Mouse (Mus musculus) kidney, embryonic 14.5 days (tissue): ENCODE data around the gene Tbc1d22b. TPM values are rescaled to one million over a fixed set of nuclear protein-coding genes. Genes with fewer than 3 reads are reported as not detected.

Experiments
- ATAC-seq: fragments of 200-750 bp; cut with Nextera tagmentation; 2 replicates; pipeline ENCODE4 v1.8.0; 2017; ENCODE audit warnings: moderate number of reproducible peaks, mild to moderate bottlenecking, moderate TSS enrichment, moderate library complexity; ENCODE audit not compliant: low FRiP score, low TSS enrichment
- H3K27ac ChIP-seq: fragments of 300-500 bp; sonication (generic); 2 replicates; pipeline ENCODE4 v1.5.1; 2014; ENCODE audit warnings: low read depth, mild to moderate bottlenecking, low read length, moderate library complexity, mixed read lengths
- H3K27me3 ChIP-seq: fragments of 300-500 bp; sonication (generic); 2 replicates; pipeline ENCODE4 v1.6.1; 2014; ENCODE audit warnings: mild to moderate bottlenecking, low read length; ENCODE audit not compliant: control insufficient read depth, insufficient read depth
- H3K36me3 ChIP-seq: fragments of 300-500 bp; sonication (generic); 2 replicates; pipeline ENCODE4 v1.6.1; 2014; ENCODE audit warnings: low read length, mixed read lengths; ENCODE audit not compliant: control insufficient read depth, insufficient read depth
- H3K4me1 ChIP-seq: fragments of 300-500 bp; sonication (generic); 2 replicates; pipeline ENCODE4 v1.6.1; 2014; ENCODE audit warnings: low read length, mixed read lengths; ENCODE audit not compliant: control insufficient read depth, insufficient read depth
- H3K4me2 ChIP-seq: fragments of 300-500 bp; sonication (generic); replicated peaks from 2 replicates; pipeline ENCODE4 v1.6.1; 2014; ENCODE audit warnings: low read depth, mild to moderate bottlenecking, low read length
- H3K4me3 ChIP-seq: fragments of 300-500 bp; sonication (generic); 2 replicates; pipeline ENCODE4 v1.5.1; 2014; ENCODE audit warnings: mild to moderate bottlenecking, low read length
- H3K9ac ChIP-seq: fragments of 300-500 bp; sonication (generic); 2 replicates; pipeline ENCODE4 v1.6.1; 2014; ENCODE audit warnings: low read depth, mild to moderate bottlenecking, low read length, moderate library complexity
- H3K9me3 ChIP-seq: fragments of 300-500 bp; sonication (generic); 2 replicates; pipeline ENCODE4 v1.6.1; 2016; ENCODE audit warnings: low read length; ENCODE audit not compliant: control insufficient read depth
- WGBS: fragments of 180-500 bp; shearing (Covaris S2); extraction: QIAGEN DNeasy Blood & Tissue Kit; methylation state at CpG from one replicate; pipeline ENCODE4 v1.1.7; 2014; 5-methylcytosine and 5-hydroxymethylcytosine counted together
- polyA plus RNA-seq: library from polyadenylated mRNA; unstranded; fragments of >200 nt; fragmentation: Nextera tagmentation; extraction: Ambion mirVana; gene quantifications from 2 replicates; pipeline ENCODE4 v1.2.1, GENCODE M21; 2014

Tbc1d22b gene
- polyA plus RNA-seq: 11.5 and 18.5 TPM in 2 replicates

- 1% methylated on average over 39 of the region's 44 CpGs for WGBS
Measured at GRCm38 (mm10) chr17:29549543-29550428, at the start of gene Tbc1d22b, which contains the start of gene Gm17657. Gene Tbc1d22b (plus strand): TSS chr17:29549785. Gene Gm17657 (minus strand): TSS chr17:29549638.

DNA sequence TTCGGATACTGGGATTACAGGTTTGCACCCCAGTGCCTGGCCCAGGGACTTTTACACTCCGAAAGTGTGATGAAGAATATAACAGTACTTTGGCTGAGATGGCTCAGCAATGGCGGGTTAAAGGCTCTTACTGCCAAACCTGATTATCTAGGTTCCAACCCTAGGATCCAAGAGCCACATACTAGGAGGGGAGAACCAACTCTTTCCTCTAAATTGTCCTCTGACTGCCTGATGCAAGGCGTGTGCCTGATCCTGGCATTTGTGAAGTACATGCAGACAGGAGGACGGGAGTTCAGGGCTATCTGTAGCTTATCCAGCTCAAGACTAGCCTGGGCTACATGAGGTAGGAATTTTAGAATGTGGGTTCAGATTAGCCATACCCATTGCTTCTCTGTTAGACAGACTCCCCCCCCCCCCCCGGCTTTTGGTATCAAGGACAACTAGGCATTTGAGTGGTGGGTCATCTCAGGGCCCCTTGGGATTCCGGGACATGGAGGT lies 49.3 kb upstream of the Tbc1d22b start:
- no peak overlapping the region for H3K27ac ChIP-seq
- no peak overlapping the region for H3K4me2 ChIP-seq
- 0 out of 2 replicates have a peak, but pooled peaks cover 2% of the 10 kb centered on the region for H3K36me3 ChIP-seq
- no peak overlapping the region for H3K4me3 ChIP-seq
- H3K9ac ChIP-seq: no peak overlapping the region
- 82% methylated on average over 7 of the region's 7 CpGs for WGBS
- no peaks in the 10 kb centered on the region for H3K27me3 ChIP-seq
- peaks cover 6% of the 10 kb centered on the region; the same call in 1 of the 2 replicates for H3K4me1 ChIP-seq
- no peak for ATAC-seq
- H3K9me3 ChIP-seq: peaks cover 4% of the 10 kb centered on the region; the same call in 1 of the 2 replicates

More at GRCm38 (mm10) chr17:29549543-29550428, at the start of gene Tbc1d22b, which contains the start of gene Gm17657:
- Histone ChIP-seq H3K9me3 (no peaks in the 10 kb centered on the region), H3K4me2 (peak within 1 kb of the TSS; percentile 92), H3K36me3 (no peaks in the 10 kb centered on the region), H3K27ac (no peak within 1 kb of the TSS; the same call in 1 of the 2 replicates), H3K4me3 (peak within 1 kb of the TSS; percentile 97), H3K4me1 (peaks cover 19% of the 10 kb centered on the region; the same call in 1 of the 2 replicates), H3K27me3 (no peaks in the 10 kb centered on the region), H3K9ac (peak within 1 kb of the TSS; percentile 89)
- peak; percentile 98 for ATAC-seq

DNA sequence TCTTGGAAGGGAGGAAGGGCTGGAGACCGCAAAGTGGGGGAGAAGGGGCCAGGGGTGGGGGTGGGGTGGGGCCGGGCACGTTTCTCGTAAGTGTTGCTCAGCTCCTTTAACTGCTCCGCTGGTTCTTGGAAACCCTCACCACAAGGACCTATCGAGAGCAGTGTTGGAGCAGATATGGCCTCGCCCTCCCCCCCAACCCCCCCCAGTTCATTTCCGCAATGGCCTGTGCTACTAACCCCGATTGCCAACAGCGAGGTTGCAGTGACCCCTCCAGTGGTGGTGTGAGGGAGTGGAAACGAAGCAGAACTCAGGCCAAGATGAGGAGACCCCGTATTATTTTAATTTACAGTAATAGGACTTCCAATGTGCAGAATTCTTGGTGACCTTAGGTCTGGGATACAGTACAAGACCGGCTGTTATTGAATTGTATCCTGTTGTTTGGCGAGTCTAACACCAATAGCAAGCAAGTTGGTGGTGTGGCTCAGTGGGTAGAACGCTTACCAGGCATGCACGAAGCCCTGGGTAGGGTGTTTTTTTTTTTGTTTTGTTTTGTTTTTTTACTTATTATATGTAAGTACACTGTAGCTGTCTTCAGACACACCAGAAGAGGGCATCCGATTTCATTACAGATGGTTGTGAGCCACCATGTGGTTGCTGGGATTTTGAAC lies 48.6 kb upstream of the Tbc1d22b start:
- 0 out of 2 replicates have a peak, but pooled peaks cover 2% of the 10 kb centered on the region for H3K36me3 ChIP-seq
- H3K27me3 ChIP-seq: no peaks in the 10 kb centered on the region
- ATAC-seq: peak; percentile 70; the same call in 1 of the 2 replicates
- H3K9ac ChIP-seq: no peak overlapping the region
- no peak overlapping the region for H3K4me2 ChIP-seq
- H3K4me1 ChIP-seq: peaks cover 6% of the 10 kb centered on the region; the same call in 1 of the 2 replicates
- H3K4me3 ChIP-seq: no peak overlapping the region
- no peak overlapping the region for H3K27ac ChIP-seq
- WGBS: 72% methylated on average over 17 of the region's 17 CpGs
- H3K9me3 ChIP-seq: peaks cover 4% of the 10 kb centered on the region; the same call in 1 of the 2 replicates

DNA sequence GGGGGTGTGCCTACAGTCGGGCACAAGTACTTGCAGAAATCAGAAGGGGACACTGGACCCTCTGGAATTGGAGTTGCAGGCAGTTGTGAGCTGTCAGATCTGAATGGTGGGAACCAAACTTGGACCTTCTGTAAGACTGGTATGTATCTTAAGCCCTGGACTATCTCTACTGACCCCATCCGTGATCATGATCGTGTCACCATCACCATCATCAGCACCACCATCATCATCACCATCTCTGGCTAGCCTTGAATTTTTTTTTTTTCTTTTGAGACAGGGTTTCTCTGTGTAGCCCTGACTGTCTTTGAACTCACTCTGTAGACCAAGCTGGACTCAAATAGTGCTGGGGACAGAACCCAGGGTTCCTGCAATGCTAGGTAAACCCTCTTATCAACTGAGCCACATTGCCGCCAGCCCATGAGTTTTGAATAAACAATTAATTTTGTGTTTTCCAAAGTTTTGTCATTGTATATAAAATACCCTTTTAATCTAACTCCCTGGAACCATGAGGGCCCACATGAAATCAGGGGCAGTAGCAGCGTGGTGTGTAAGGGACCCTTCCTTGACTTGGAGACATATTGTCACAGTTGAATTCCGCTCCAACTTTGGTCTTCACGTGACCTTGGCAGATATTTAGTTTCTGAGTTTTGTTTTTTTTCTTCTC lies 47.4 kb upstream of the Tbc1d22b start:
- Histone ChIP-seq H3K4me2 (no peak overlapping the region), H3K9me3 (peaks cover 4% of the 10 kb centered on the region; the same call in 1 of the 2 replicates), H3K4me3 (no peak overlapping the region), H3K4me1 (peaks cover 6% of the 10 kb centered on the region; the same call in 1 of the 2 replicates), H3K9ac (no peak overlapping the region), H3K27me3 (no peaks in the 10 kb centered on the region), H3K27ac (no peak overlapping the region), H3K36me3 (no peaks in the 10 kb centered on the region)
- 66% methylated on average over 7 of the region's 7 CpGs for WGBS
- no peak for ATAC-seq

GRCm38 (mm10) chr17:29502669-29503665 lies 46.6 kb upstream of the Tbc1d22b start:
- 10% methylated on average over 32 of the region's 32 CpGs for WGBS
- Histone ChIP-seq H3K9ac (peak overlapping the region; percentile 37; the same call in 1 of the 2 replicates), H3K4me1 (peaks cover 6% of the 10 kb centered on the region; the same call in 1 of the 2 replicates), H3K4me3 (peak overlapping the region; percentile 2; the same call in 1 of the 2 replicates), H3K36me3 (no peaks in the 10 kb centered on the region), H3K9me3 (peaks cover 4% of the 10 kb centered on the region; the same call in 1 of the 2 replicates), H3K4me2 (peak overlapping the region; percentile 36), H3K27ac (no peak overlapping the region), H3K27me3 (no peaks in the 10 kb centered on the region)
- no peak for ATAC-seq

- WGBS: 73% methylated on average over 5 of the region's 5 CpGs
Measured at GRCm38 (mm10) chr17:29503700-29504099, 45.9 kb upstream of the Tbc1d22b start.

GRCm38 (mm10) chr17:29508927-29509608 lies 40.5 kb upstream of the Tbc1d22b start:
- Histone ChIP-seq H3K4me1 (no peaks in the 10 kb centered on the region), H3K4me3 (no peak overlapping the region), H3K4me2 (no peak overlapping the region), H3K36me3 (no peaks in the 10 kb centered on the region), H3K9ac (no peak overlapping the region), H3K27me3 (no peaks in the 10 kb centered on the region), H3K27ac (no peak overlapping the region), H3K9me3 (no peaks in the 10 kb centered on the region)
- 80% methylated on average over 12 of the region's 12 CpGs for WGBS
- no peak for ATAC-seq

More at GRCm38 (mm10) chr17:29503700-29504099, 45.9 kb upstream of the Tbc1d22b start:
- no peak overlapping the region for H3K4me3 ChIP-seq
- no peaks in the 10 kb centered on the region for H3K36me3 ChIP-seq
- H3K4me2 ChIP-seq: no peak overlapping the region
- H3K4me1 ChIP-seq: peaks cover 6% of the 10 kb centered on the region; the same call in 1 of the 2 replicates
- H3K27me3 ChIP-seq: no peaks in the 10 kb centered on the region
- H3K9ac ChIP-seq: no peak overlapping the region
- no peak for ATAC-seq
- H3K9me3 ChIP-seq: peaks cover 4% of the 10 kb centered on the region; the same call in 1 of the 2 replicates
- no peak overlapping the region for H3K27ac ChIP-seq
